Mouse (Mus musculus) left cerebral cortex, adult 8-10 months (tissue): Measurements from ENCODE around the gene Lrp10. TPM values are rescaled to one million over a fixed set of nuclear protein-coding genes. Genes with fewer than 3 reads are reported as not detected.
A peak's percentile ranks its signal among the peaks of the same experiment; 100 is the strongest.

Experiments used
- DNase-seq, 2 experiments: peaks; one replicate each; pipeline ENCODE4 v3.0.0; 2022; ENCODE audit warnings: low spot score in 2 of 2
- total RNA-seq, 4 experiments: library from RNA; stranded (reverse); gene quantifications; 2 replicates each; pipeline ENCODE4 v1.2.4; 2022

The Lrp10 gene
- total RNA-seq, 4 experiments from 2014 or later: 24.1 to 27.4 (median 25.8) TPM

DNA sequence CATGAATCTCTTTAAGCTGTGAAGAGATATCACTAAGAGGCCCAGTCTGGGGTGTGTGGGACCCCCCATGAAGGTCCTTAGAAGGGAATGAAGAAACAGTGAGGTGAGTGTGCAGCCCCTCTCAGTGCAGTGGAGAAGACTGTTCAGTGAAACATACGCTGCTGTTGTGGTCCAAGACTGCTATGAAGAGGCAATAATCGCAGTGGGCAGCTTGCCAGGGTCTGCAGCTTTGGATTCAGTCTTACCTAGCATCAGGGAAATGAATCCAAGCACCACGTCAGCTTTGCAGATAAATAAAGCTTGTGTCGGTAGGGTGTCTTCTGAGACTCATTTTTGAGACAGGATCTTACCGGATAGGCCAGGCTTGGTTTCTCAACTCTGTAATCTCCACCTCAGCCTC is 8.7 kb downstream of the Lrp10 start:
- DNase-seq: no peak

DNA sequence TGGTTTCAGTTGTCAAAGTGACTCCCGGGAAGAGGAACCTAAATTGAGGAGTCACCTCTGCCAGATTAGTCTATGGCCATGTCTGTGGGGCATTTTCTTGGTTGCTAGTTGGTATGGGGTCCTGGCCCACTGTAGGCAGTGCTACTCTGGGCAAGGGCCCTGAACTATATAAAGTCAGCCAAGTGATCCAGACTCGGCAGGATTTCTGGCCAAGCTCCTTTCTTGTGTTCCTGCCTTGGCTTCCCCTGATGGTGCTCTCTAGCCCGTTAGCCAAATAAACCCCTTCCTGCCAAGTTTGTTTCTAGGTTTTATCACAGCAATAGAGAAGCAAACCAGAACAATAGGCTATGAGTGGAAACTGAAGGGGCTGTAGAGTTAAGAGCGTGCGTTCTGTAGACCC is 10.8 kb downstream of the Lrp10 start:
- no peak for DNase-seq

DNA sequence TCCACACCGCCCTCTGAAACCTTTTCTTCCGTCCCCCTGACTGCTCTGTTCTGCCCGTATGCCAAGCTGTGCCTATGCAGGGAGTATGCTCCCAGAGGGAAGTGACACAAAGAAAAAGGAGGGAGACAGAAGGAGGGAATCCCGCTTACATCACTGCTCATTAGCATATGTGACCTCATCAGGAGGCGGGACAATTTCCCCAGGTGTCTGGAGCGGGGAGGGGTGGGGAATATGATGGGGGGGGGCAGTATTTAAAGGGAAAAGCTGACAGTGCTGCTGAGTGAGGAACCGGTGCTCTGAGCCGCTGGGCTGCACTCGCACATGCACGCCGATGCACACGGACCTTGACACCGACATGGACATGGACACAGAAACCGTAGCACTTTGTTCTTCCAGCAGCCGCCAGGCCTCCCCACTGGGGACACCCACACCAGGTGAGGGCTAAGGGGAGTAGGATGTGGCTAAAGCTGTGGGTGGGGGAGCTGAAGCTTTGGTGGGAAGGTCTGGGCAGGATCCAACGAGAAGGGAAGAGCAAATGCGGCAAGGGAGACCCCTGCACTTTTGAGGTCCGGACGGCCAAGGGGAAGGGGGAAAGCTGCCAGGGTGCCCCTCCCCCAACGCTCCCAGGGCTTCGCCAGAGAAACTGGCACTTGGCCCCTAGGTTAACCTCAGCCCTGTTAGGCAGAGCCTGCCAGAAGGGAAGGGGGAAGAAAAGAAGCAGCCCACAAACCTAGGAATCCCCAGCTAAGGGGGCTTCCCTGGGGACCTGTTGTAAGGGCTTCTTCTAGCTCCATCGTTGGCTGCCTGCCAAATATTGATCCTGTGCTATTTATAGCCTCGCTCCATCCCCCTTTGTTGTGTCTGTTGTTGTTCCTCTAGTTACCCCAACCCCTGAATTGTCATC is 12.3 kb downstream of the Lrp10 start, which contains the start of gene Rem2:
Gene Rem2 (plus strand): TSS at position 160 of the 904 bp plus-strand sequence.
- peak in 1 of 2 experiments; percentile 57 for DNase-seq

DNA sequence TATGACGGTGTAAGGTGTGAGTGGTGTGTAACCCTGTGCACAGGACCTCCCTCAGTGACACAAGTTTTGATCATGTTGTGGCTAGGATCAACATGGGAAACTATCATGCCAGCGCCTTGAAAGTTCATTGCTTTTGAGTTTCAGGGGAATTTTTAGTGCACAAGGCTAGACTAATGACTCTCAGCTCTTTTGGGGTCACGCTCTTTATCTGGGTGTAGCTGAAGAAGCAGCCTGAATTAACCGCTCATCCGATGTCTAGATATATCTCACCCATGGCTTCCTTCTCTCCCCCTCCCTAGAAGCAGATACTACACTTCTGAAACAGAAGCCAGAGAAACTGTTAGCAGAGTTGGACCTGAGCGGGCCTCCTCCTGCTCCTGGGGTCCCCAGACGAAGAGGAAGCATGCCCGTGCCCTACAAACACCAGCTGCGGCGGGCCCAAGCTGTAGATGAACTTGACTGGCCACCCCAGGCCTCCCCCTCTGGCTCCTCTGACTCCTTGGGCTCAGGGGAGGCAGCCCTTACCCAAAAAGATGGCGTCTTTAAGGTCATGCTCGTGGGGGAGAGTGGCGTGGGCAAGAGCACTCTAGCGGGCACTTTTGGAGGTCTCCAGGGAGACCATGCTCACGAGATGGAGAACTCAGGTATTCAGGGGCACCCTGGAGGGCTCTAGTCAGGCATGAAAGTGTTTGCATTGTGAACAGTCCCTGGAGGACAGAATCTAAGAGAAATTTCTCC is 13.4 kb downstream of the Lrp10 start:
- DNase-seq: no peak

DNA sequence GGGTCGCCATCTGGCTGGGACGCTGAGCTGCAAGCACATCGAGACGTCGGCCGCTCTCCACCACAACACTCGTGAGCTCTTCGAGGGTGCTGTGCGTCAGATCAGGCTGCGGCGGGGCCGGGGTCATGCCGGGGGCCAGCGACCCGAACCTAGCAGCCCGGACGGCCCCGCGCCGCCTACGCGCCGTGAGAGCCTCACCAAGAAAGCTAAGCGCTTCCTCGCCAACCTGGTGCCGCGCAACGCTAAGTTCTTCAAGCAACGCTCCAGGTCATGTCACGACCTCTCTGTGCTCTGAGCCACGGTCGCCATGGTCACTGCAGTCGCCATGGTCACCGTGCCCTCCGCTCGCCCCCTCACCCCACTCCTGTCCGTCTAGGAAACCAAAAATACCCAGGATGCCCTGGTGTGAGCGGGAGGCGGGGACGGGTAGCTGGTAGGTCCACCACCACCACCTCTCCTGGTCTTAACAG is 15.5 kb downstream of the Lrp10 start:
- no peak for DNase-seq

DNA sequence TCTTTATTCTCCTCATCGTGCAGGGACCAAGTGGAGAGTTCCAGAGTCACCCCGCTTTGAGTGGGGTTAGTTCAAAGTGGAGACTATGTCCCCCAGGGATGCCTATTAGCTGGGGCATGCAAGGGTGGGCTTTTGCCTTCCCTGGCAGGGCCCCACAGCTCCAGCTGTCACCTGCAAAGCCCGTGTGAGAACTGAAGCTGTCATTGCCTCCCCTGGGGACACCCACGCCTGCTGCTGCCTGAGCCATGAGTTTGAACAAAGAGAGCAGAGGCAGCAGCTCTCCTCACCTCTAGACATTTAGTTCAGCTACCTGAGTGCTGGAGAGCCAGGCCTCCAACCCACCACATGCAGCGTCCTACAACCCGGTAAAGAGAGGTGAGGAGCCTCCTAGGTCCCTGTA is 16.7 kb downstream of the Lrp10 start:
- DNase-seq: no peak

DNA sequence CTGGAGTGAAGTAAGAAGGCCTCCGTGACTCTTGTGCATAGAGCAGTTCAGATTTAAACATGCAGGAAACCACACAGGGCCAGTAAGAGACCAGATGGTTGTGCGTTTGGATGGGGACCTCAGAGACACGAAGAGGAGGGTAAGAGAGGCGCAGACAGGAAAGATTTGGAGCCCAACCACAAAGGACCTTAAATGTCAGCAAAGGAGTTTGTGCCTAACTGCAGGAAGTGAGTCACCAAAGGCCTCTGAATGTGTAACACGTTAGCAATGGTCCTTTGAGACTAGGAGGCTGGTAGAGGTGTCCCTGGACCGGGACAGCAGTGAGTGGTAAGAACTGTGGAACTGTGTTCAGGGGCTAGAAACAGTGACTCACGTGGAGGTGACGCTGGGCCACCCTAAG is 17.5 kb downstream of the Lrp10 start:
- DNase-seq: no peak

DNA sequence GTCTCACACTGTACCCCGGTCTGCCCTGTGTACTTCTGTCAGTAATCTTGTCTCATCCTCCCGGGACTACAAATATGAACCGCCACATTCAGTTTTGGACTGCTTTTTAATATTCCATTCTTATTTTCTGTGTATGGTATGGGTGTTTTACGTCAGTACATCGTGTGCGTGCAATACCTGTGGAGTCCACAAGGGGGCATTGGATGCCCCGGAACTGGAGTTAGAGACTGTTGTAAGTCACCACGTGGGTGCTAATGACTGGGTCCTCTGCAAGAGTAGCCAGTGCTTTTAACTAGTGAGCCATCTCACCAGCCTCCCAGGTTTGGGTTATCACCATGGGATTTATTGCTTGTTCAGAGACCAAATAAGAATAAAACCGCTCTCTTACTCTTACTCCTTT is 18.6 kb downstream of the Lrp10 start:
- no peak for DNase-seq

DNA sequence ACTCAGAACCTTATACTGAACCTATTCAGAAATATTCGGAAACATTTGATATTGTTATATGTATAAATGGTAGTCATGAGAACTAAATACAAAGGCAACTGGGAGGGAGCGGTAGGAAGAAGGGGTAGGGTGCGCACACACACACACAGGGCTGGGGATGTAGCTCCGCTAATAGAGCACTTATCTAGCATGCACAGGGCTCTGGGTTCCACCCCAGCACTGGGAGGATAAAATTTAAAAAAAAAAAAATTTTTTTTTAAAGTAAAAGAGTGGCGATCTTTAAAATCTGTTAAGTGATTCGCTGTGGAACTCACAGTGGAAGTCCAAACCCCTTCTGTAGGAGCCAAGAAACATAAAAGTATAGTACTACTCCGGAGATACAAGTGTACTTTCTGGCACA is 22.0 kb downstream of the Lrp10 start:
- no peak for DNase-seq

DNA sequence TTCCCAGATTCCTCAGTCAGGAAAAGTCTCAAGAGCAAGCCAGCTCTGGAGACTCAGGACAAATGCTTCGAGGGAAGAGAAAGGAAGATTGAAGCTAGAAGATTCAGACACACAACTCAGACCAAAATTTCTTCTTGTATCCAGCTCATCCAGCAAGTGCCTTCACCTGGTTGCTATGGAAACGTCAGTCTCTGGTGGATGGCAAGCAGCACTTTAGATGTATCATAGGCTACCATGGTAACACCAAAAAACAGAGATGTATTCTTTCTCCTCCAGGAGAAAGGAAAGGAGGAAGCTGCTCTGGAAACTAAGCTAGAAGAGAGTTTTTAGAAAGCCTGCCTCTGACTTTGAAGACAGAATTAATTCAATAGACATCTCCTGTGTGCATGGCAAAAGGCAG is 23.8 kb downstream of the Lrp10 start:
- no peak for DNase-seq

DNA sequence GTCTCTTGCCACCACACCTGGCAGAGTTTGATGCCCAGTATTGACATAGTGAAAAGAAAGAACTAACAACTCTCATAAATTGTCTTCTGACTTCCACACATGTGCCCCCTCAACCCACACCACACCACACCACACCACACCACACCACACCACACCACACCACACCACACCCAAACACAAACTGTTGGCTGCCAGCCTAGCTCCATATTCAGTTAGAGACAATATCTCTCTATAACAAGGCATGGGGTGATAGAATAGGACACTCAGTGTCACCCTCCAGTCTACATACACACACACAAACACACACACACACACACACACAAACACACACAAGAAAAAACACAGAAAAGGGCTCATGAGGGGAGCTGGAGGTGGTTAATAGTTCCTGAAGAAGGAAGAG is 24.4 kb downstream of the Lrp10 start:
- DNase-seq: no peak

DNA sequence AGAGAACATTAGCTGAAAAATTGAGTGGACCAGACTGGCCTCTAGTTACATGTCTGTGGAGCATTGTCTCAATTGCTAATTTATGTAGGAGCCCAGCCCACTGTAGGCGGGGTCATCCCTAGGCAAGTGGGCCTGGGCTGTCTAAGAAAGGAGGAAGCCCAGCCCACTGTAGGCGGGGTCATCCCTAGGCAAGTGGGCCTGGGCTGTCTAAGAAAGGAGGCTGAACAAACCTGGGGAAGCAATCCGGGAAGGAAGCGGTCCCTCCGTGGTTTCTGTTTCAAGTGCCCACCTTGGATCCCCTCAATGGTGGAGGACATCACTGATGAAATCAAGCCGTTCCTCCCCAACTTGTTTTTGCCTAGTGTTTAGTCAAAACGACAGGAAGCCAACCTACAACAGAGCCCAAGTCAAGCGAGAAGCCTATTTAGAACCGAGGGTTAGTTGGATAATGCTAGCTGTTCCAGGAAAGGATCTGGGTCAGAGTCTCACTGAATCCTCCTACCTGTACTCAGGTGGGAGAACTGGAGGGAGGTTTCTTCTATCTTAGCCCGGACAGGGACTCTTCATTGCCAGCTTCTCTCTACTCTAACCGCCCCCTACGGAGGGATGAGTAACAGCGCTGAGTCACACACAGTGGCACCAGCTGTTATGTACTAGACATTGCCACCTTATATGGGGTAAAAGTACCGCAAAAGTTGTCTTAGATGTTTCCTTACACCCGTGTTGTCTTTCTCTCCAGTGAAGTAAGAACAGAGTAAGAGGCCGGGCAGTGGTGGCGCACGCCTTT is 28.6 kb downstream of the Lrp10 start:
- DNase-seq: peak in 1 of 2 experiments; percentile 77

DNA sequence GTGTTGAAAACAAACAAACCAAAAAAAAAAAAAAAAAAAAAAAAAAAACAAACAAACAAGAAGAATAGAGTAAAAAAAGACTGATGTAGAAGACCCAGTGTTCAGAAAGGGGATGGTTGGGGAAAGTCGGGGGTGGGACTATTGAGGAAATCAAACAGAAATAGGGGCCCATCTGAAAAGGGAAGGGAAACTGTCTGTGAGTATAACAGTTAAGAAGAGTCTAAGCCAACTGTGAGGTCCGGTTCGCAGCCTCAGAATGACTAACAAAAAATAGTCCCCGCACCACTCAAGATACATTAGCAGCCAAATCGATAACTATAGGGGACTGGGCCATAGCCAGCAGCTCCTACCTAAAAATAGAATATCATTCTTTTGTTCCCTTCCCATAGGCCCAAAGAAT is 29.3 kb downstream of the Lrp10 start:
- no peak for DNase-seq

DNA sequence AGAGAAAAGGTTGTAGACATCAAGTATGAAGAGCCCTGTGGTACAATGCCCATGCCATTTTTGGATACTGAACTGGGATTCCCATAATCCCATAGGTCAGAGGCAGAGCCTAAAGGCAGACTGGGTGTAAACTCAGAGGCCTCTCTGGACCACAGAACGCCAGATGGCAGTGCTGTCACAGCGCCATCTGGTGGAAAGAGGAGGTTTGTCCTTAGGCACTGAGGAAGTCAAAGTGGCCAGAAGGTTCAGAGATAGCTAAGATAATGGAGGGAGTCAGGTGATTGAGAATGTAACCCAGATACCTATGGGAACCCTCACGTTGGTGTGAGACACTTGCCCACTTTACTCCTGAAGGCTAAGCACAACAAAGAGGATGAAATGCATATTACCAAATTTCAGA is 30.3 kb downstream of the Lrp10 start:
- DNase-seq: no peak

DNA sequence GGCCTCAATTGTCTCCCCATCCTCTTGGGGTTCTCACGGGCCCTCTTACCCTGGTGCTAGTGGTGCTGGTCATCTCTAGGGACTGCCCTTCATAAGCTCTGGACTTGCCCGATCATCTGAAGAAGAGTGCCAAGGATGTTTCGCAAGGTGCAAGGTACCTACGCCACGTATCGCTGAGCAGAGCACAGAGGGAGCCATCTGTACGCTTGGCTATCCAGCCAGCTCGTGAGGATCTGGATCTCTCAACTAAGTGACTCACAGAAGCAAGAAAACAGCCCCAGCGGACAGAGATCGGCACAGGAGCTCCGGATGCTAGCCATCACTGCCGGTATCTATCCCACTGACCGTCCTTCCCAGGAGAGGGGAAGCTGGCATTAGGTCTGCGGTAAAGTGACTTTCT is 32.8 kb downstream of the Lrp10 start:
- no peak for DNase-seq

DNA sequence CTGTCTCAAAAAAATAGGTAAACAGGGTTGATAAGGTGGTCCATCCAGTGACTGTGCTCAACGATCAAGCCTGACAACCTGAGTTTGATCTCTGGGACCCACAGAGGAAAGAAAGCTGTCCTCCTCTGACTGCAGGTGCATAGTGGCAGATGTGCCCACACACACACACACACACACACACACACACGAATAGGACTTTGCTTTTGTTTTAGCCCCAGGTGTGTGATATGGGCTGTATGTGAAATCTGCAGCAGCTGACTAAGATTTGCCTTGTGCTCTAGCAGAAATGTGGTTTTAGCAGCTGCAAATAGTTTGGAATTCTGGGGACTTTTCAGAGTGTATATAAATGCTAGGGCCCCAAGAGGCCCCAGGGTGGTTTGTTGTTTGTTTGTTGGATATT is 35.4 kb downstream of the Lrp10 start:
- no peak for DNase-seq

DNA sequence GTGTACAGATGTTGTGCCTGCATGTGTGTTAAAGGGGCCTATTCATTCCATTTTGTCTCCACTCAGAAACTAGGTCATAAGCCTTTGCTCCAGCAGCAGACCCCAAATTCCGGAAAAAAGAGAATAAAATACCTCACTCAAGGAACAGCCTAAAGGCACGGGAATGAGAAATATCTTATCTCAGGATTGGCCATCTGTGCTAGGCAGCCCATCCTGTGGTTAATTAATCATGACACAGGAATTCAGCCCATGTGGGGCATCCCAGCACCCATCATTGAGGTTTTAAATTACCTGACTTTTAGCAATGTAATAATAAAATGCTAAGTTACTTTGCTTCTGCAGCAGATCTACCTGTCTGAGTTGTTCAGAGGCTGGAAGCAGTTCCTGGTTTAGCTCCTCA is 37.4 kb downstream of the Lrp10 start:
- no peak for DNase-seq

DNA sequence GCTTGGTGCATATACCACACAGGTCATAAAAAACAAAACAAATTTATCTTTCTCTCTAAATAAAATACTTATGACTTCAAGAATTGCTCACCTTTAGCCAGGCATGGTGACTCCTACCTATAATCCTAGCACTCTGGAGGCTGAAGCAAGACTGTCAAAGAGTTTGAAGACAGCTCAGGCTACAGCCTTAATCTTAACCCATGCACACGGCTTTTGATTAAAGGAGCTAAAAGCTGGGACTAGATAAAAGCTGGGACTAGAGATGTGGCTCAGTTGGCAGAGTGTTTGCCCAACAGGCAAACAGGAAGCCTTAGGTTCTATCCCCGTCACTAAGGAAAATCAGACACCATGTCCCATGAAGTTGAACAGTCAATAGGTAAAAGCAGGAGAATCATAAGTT is 39.2 kb downstream of the Lrp10 start:
- no peak for DNase-seq

DNA sequence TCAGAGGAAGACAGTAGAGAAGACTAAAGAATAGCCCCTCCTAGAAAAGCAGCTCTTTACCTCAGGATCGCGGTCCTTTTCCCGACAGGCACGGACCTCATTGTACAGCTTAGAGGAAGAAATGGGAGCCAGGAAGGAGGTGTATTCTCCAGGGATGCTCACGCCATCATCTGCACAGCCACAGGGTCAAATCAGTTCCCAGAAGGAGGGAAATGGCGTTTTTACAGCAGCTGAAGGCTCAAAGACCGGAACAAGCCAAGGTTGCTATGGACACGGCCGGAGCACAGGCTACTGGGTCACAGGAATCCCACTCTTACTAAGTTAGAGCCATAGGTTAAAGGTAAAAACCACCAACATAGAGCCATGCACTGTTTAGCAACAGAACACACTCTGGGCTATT is 45.8 kb downstream of the Lrp10 start:
- DNase-seq: no peak

DNA sequence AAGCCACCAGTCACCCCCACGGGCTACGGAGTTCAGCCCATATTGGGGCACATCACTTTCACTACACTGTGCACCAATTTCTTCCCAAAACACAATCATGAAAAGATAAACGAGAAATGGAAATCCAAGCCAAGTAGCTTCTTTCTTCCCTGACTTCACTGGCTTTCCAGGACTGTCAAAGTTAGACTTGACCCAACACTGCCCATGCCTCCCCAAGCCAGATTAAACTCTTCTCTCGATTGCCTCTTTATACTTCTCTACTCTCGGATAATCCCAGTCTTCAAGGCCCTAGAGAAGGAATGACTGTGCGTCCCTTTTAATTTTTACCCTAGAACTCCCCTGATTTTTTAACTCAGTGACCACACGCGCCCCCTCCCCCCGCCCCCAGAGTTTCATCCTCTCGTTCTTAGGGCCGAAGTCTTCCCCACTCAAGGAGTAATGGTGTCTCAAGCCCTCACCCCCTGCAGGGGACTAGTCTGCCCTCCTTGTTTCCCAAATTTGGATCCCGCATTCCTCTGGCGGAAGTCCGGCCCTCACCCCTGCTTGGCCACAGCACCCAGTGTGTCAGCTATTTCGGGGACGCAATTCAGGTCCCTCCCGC is 52.9 kb downstream of the Lrp10 start:
- DNase-seq: no peak
